Mouse (Mus musculus) hindbrain, embryonic 11.5 days (tissue): ENCODE data around the gene Memo1. TPM values are rescaled to one million over a fixed set of nuclear protein-coding genes. Genes with fewer than 3 reads are reported as not detected.
"Not testable (repeated sequence)": the region's sequence is repeated elsewhere in the genome, so short reads cannot be mapped to it uniquely, and the experiment has no call there.

Experiments used
- ATAC-seq: fragments of 200-750 bp; cut with Nextera tagmentation; 2 replicates; pipeline ENCODE4 v1.8.0; 2017; ENCODE audit warnings: mild to moderate bottlenecking, moderate TSS enrichment, moderate library complexity; ENCODE audit not compliant: low FRiP score
- DNase-seq: peaks from one replicate; pipeline ENCODE4 v3.0.0-alpha.2; 2015; ENCODE audit warnings: low spot score
- H3K27ac ChIP-seq: fragments of 300-500 bp; sonication (generic); 2 replicates; pipeline ENCODE4 v1.5.1; 2014; ENCODE audit warnings: mild to moderate bottlenecking, low read depth, low read length
- H3K27me3 ChIP-seq: fragments of 300-500 bp; sonication (generic); 2 replicates; pipeline ENCODE4 v1.6.1; 2014; ENCODE audit warnings: mild to moderate bottlenecking, low read length, moderate library complexity, mixed read lengths; ENCODE audit not compliant: control insufficient read depth, insufficient read depth
- H3K36me3 ChIP-seq: fragments of 300-500 bp; sonication (generic); 2 replicates; pipeline ENCODE4 v1.6.1; 2014; ENCODE audit warnings: mild to moderate bottlenecking, low read length, moderate library complexity, mixed read lengths; ENCODE audit not compliant: control insufficient read depth, insufficient read depth
- H3K4me1 ChIP-seq: fragments of 300-500 bp; sonication (generic); replicated peaks from 2 replicates; pipeline ENCODE4 v1.6.1; 2014; ENCODE audit warnings: low read length, mixed read lengths; ENCODE audit not compliant: control insufficient read depth, insufficient read depth
- H3K4me2 ChIP-seq: fragments of 300-500 bp; sonication (generic); replicated peaks from 2 replicates; pipeline ENCODE4 v1.6.1; 2014; ENCODE audit warnings: mild to moderate bottlenecking, low read depth, low read length
- H3K4me3 ChIP-seq: fragments of 300-500 bp; sonication (generic); 2 replicates; pipeline ENCODE4 v1.5.1; 2014; ENCODE audit warnings: low read depth, low read length
- H3K9ac ChIP-seq: fragments of 300-500 bp; sonication (generic); 2 replicates; pipeline ENCODE4 v1.6.1; 2014; ENCODE audit warnings: low read depth, low read length
- H3K9me3 ChIP-seq: fragments of 300-500 bp; sonication (generic); 2 replicates; pipeline ENCODE4 v1.6.1; 2016; ENCODE audit warnings: low read length; ENCODE audit not compliant: control insufficient read depth
- WGBS: fragments of 180-500 bp; shearing (Covaris S2); extraction: QIAGEN DNeasy Blood & Tissue Kit; methylation state at CpG from one replicate; pipeline ENCODE4 v1.1.7; 2014; 5-methylcytosine and 5-hydroxymethylcytosine counted together
- polyA plus RNA-seq: library from polyadenylated mRNA; unstranded; fragments of >200 nt; fragmentation: Nextera tagmentation; extraction: Ambion mirVana; gene quantifications from 2 replicates; pipeline ENCODE4 v1.2.1, GENCODE M21; 2014

The Memo1 gene
- polyA plus RNA-seq, 1 experiment from 2014 or later: 86.9 TPM

DNA sequence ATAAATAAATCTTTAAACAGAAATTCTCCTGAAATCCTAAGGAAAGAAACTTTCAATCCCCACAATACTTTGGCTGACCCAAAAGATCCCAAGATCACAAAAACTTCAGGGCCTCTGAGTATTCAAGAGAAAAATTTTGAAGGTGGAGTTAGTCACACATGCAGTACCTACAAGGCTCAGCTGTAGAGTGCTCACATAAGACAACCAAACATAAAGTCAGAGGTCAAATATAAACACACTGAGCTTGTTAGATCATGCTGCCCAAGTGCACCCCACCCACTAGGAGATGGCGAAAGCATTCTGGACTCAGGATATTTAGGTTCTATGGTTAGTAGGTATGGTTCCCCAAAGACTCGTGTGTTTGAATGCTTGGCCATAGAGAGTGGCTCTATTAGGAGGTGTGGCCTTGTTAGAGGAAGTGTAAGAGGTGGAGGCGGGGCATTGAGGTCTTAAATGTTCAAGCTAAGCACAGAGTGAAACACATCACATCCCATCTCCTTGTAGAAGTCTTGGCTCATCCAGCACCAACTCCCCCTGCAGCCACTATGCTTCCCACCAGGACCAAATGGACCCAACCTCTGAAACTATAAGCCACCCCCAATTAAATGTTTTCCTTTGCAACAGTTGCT is 67.1 kb downstream of the Memo1 start:
- ATAC-seq: no peak
- no peak for DNase-seq
- Histone ChIP-seq H3K27ac (no peak overlapping the region), H3K4me1 (no peaks in the 10 kb centered on the region), H3K36me3 (no peaks in the 10 kb centered on the region), H3K27me3 (no peaks in the 10 kb centered on the region), H3K4me3 (no peak overlapping the region), H3K4me2 (no peak overlapping the region), H3K9ac (no peak overlapping the region), H3K9me3 (no peaks in the 10 kb centered on the region)
- WGBS: 95% methylated on average over 3 of the region's 3 CpGs

DNA sequence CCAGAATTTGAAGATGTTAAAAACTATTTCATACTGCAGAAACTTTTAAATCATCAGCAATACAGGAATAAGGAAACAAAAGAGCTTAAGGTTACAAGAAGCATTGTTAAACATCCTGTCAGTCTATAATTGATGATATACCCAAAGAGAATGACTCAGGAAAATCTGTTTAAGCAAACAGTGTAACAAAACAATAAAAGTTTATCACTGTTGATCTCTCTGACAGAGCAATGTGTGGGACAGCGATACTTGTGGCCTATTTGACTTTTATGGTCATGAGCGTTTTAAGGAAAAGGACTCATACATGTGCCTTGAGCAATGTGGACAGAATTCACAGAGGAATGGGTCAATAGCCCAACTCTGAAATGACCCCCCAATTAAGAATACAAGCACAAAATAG is 78.0 kb downstream of the Memo1 start:
- H3K27me3 ChIP-seq: no peaks in the 10 kb centered on the region
- no peaks in the 10 kb centered on the region for H3K9me3 ChIP-seq
- no peak overlapping the region for H3K9ac ChIP-seq
- DNase-seq (no peak), ATAC-seq (no peak)
- no peak overlapping the region for H3K4me3 ChIP-seq
- H3K4me1 ChIP-seq: no peaks in the 10 kb centered on the region
- 80% methylated on average over 2 of the region's 2 CpGs for WGBS
- H3K36me3 ChIP-seq: no peaks in the 10 kb centered on the region
- no peak overlapping the region for H3K4me2 ChIP-seq
- H3K27ac ChIP-seq: no peak overlapping the region

- not testable (repeated sequence) for H3K4me3 ChIP-seq, H3K9me3 ChIP-seq, H3K36me3 ChIP-seq, ATAC-seq, H3K4me2 ChIP-seq, H3K27ac ChIP-seq, DNase-seq, H3K27me3 ChIP-seq, H3K9ac ChIP-seq, H3K4me1 ChIP-seq
- 81% methylated on average over 16 of the region's 16 CpGs for WGBS
These were observed 82.3 kb downstream of the Memo1 start for GRCm38 (mm10) chr17:74212831-74213524.

GRCm38 (mm10) chr17:74209143-74209908 is 86.0 kb downstream of the Memo1 start:
- H3K4me3 ChIP-seq: no peak overlapping the region
- H3K9me3 ChIP-seq: no peaks in the 10 kb centered on the region
- H3K27ac ChIP-seq: no peak overlapping the region
- 64% methylated on average over 5 of the region's 5 CpGs for WGBS
- H3K27me3 ChIP-seq: no peaks in the 10 kb centered on the region
- H3K9ac ChIP-seq: no peak overlapping the region
- ATAC-seq (no peak), DNase-seq (no peak)
- H3K4me2 ChIP-seq: no peak overlapping the region
- no peaks in the 10 kb centered on the region for H3K36me3 ChIP-seq
- H3K4me1 ChIP-seq: no peaks in the 10 kb centered on the region

- ATAC-seq (no peak), DNase-seq (no peak)
- Histone ChIP-seq H3K4me1 (no peaks in the 10 kb centered on the region), H3K36me3 (no peaks in the 10 kb centered on the region), H3K9me3 (no peaks in the 10 kb centered on the region), H3K9ac (no peak overlapping the region), H3K27me3 (no peaks in the 10 kb centered on the region), H3K4me3 (no peak overlapping the region), H3K4me2 (no peak overlapping the region), H3K27ac (no peak overlapping the region)
- 57% methylated on average over 2 of the region's 2 CpGs for WGBS
These were observed 99.4 kb downstream of the Memo1 start for GRCm38 (mm10) chr17:74195943-74196342.

GRCm38 (mm10) chr17:74194755-74195154 is 100.6 kb downstream of the Memo1 start:
- Histone ChIP-seq H3K4me3 (no peak overlapping the region), H3K4me2 (no peak overlapping the region), H3K4me1 (no peaks in the 10 kb centered on the region), H3K27me3 (no peaks in the 10 kb centered on the region), H3K9me3 (no peaks in the 10 kb centered on the region), H3K27ac (no peak overlapping the region), H3K9ac (no peak overlapping the region), H3K36me3 (no peaks in the 10 kb centered on the region)
- ATAC-seq (no peak), DNase-seq (no peak)
- 87% methylated on average over 9 of the region's 9 CpGs for WGBS

DNA sequence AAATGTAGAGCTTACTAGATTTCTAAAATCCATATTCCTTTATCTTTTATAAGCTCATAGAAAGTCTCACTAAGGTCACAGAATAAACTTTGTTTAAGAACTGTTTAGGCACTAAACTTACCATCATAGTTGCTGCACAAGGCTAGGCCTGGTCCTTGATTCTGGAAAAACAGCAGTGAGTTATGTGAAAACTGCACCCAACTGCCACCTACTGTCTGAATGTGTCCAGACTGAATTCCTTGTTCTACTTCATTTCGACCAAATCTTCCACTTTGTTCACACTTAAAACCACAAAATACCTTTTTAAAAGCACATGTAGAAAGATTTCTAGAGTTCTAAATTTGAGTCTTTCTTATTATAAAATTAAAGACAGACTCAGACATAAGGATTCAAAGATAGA is 101.9 kb downstream of the Memo1 start:
- no peak for DNase-seq
- ATAC-seq: no peak
- WGBS: 66% methylated on average over 1 of the region's 1 CpGs
- Histone ChIP-seq H3K9me3 (no peaks in the 10 kb centered on the region), H3K4me1 (no peaks in the 10 kb centered on the region), H3K4me2 (no peak overlapping the region), H3K4me3 (no peak overlapping the region), H3K9ac (no peak overlapping the region), H3K27ac (no peak overlapping the region), H3K36me3 (no peaks in the 10 kb centered on the region), H3K27me3 (no peaks in the 10 kb centered on the region)

DNA sequence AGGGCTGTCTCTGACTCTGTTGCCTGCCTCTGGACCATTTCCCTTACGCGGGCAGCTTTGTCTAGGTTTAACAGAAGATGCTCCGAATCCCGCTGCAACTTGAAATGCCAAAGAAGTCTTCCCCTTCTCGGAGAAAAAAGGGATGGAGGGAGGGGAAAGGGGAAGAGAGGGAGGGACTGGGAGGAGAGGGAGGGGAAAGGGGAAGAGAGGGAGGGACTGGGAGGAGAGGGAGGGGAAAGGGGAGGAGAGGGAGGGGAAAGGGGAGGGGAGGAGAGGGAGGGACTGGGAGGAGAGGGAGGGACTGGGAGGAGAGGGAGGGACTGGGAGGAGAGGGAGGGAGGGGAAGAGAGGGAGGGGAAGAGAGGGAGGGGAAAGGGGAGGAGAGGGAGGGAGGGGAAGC is 103.9 kb downstream of the Memo1 start:
- Histone ChIP-seq H3K9ac (no peak overlapping the region), H3K27ac (no peak overlapping the region), H3K36me3 (no peaks in the 10 kb centered on the region), H3K4me1 (no peaks in the 10 kb centered on the region), H3K27me3 (no peaks in the 10 kb centered on the region), H3K4me2 (no peak overlapping the region), H3K4me3 (no peak overlapping the region), H3K9me3 (no peaks in the 10 kb centered on the region)
- no peak for DNase-seq
- WGBS: 85% methylated on average over 5 of the region's 5 CpGs
- ATAC-seq: no peak
